Mouse (Mus musculus) brain, embryonic 14.5 days (tissue): ENCODE results near the gene Sipa1l1.

Source experiments
- CTCF ChIP-seq: fragments of 200-500 bp; IDR thresholded peaks from 2 replicates; pipeline ENCODE4 v1.5.1; 2012; ENCODE audit warnings: inconsistent platforms, mild to moderate bottlenecking, moderate library complexity, borderline replicate concordance; ENCODE audit not compliant: insufficient read depth, insufficient read length; ENCODE audit errors: extremely low read depth
- POLR2A ChIP-seq: fragments of 200-500 bp; IDR thresholded peaks from 2 replicates; pipeline ENCODE4 v1.6.1; 2012; ENCODE audit warnings: mild to moderate bottlenecking, inconsistent platforms, borderline replicate concordance; ENCODE audit not compliant: poor library complexity, insufficient read depth, insufficient read length, severe bottlenecking; ENCODE audit errors: extremely low read depth

DNA sequence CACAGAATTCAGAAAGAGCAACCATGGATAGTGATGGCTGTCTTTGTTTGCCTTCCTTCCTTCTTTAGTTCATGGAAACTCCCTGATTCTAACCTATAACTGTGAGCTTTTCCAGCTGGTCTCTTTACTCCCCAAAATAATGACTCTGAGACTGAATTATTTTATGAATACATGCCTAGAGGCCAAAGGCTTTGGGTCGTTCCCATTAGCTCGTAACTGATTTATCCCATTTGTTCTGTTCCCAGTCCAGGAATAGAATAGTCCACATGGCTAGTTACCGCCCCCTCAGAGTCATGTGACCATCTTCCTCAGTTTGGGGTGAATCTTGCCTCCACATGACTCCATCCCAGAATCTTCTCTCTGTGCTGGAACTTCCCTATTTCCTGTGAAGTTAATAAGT is 272.4 kb downstream of the Sipa1l1 start:
- TF ChIP-seq CTCF (no peak), POLR2A (no peak)
